Mouse (Mus musculus) hindbrain, embryonic 11.5 days (tissue): Measurements from ENCODE around the gene Arap2. TPM values are rescaled to one million over a fixed set of nuclear protein-coding genes. Genes with fewer than 3 reads are reported as not detected.

Experiments used
- ATAC-seq: fragments of 200-750 bp; cut with Nextera tagmentation; 2 replicates; pipeline ENCODE4 v1.8.0; 2017; ENCODE audit warnings: mild to moderate bottlenecking, moderate TSS enrichment, moderate library complexity; ENCODE audit not compliant: low FRiP score
- DNase-seq: peaks from one replicate; pipeline ENCODE4 v3.0.0-alpha.2; 2015; ENCODE audit warnings: low spot score
- H3K27ac ChIP-seq: fragments of 300-500 bp; sonication (generic); 2 replicates; pipeline ENCODE4 v1.5.1; 2014; ENCODE audit warnings: mild to moderate bottlenecking, low read depth, low read length
- H3K27me3 ChIP-seq: fragments of 300-500 bp; sonication (generic); 2 replicates; pipeline ENCODE4 v1.6.1; 2014; ENCODE audit warnings: mild to moderate bottlenecking, low read length, moderate library complexity, mixed read lengths; ENCODE audit not compliant: control insufficient read depth, insufficient read depth
- H3K36me3 ChIP-seq: fragments of 300-500 bp; sonication (generic); 2 replicates; pipeline ENCODE4 v1.6.1; 2014; ENCODE audit warnings: mild to moderate bottlenecking, low read length, moderate library complexity, mixed read lengths; ENCODE audit not compliant: control insufficient read depth, insufficient read depth
- H3K4me1 ChIP-seq: fragments of 300-500 bp; sonication (generic); replicated peaks from 2 replicates; pipeline ENCODE4 v1.6.1; 2014; ENCODE audit warnings: low read length, mixed read lengths; ENCODE audit not compliant: control insufficient read depth, insufficient read depth
- H3K4me2 ChIP-seq: fragments of 300-500 bp; sonication (generic); replicated peaks from 2 replicates; pipeline ENCODE4 v1.6.1; 2014; ENCODE audit warnings: mild to moderate bottlenecking, low read depth, low read length
- H3K4me3 ChIP-seq: fragments of 300-500 bp; sonication (generic); 2 replicates; pipeline ENCODE4 v1.5.1; 2014; ENCODE audit warnings: low read depth, low read length
- H3K9ac ChIP-seq: fragments of 300-500 bp; sonication (generic); 2 replicates; pipeline ENCODE4 v1.6.1; 2014; ENCODE audit warnings: low read depth, low read length
- H3K9me3 ChIP-seq: fragments of 300-500 bp; sonication (generic); 2 replicates; pipeline ENCODE4 v1.6.1; 2016; ENCODE audit warnings: low read length; ENCODE audit not compliant: control insufficient read depth
- WGBS: fragments of 180-500 bp; shearing (Covaris S2); extraction: QIAGEN DNeasy Blood & Tissue Kit; methylation state at CpG from one replicate; pipeline ENCODE4 v1.1.7; 2014; 5-methylcytosine and 5-hydroxymethylcytosine counted together
- polyA plus RNA-seq: library from polyadenylated mRNA; unstranded; fragments of >200 nt; fragmentation: Nextera tagmentation; extraction: Ambion mirVana; gene quantifications from 2 replicates; pipeline ENCODE4 v1.2.1, GENCODE M21; 2014

The Arap2 gene
- polyA plus RNA-seq, 1 experiment from 2014 or later = 2.2 TPM

DNA sequence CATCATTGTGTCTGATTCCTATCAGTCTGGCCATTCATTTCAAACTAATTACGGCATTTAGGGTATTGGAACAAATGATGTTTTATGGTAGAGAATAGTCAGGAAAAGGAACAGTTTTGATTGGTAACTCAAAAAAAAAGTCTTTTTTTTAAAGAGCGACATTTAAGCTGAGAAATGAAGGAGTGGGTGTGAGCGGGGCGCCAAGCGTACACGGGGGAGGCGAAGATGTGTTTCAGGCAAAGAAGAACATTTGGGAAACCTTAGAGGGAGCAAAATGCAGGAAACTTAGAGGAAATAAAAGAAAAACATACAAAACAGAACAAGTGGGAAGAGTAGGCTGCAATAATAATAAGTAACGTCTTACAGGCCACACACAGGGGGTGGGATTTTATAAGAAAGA lies 11.8 kb upstream of the Arap2 start:
- ATAC-seq (no peak), DNase-seq (no peak)
- no peak overlapping the region for H3K27ac ChIP-seq
- 88% methylated on average over 8 of the region's 8 CpGs for WGBS
- H3K4me3 ChIP-seq = no peak overlapping the region
- no peak overlapping the region for H3K4me2 ChIP-seq
- H3K27me3 ChIP-seq = no peaks in the 10 kb centered on the region
- no peaks in the 10 kb centered on the region for H3K4me1 ChIP-seq
- no peaks in the 10 kb centered on the region for H3K36me3 ChIP-seq
- H3K9me3 ChIP-seq = no peaks in the 10 kb centered on the region
- no peak overlapping the region for H3K9ac ChIP-seq

DNA sequence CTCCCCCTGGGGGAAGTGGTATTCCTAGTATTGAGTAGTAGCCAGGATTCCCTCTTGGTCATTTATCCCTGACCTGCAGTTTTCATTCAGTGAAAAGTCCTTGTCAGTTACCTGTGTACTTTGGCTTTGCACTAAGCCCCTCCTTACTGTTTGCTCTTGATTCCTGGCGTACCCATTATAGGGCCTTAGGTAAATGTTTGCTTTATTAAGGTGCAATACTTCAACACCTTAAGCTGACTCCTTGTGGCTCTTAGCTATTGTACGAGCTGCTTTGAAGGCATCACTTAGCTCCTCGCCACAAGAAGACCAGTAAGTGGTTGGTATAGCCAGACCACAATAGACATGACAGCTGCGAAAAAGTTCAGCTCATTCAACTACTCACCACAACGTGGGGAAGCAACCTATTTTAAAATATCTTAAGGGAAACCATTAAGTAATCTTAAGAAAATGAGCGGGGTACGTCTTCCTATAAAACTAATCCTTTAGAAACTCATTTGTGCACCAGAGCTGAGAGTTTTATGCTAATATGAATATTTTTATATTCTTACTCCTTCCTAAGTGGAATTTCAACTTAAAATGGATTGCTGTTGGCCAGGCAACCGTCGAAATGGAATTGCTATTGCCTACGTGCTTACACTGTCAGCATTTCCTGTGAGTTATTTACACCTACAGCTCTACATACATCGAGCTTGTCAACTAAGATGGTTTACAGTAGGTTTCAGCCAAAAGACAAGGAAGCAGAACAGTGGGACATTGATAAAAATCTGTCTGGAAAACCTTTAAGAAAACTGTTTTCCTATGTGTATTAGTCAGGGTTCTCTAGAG lies 6.0 kb upstream of the Arap2 start:
- H3K4me2 ChIP-seq = no peak overlapping the region
- no peak overlapping the region for H3K27ac ChIP-seq
- H3K36me3 ChIP-seq = no peaks in the 10 kb centered on the region
- WGBS = 90% methylated on average over 11 of the region's 11 CpGs
- no peak for ATAC-seq
- H3K4me1 ChIP-seq = no peaks in the 10 kb centered on the region
- no peak overlapping the region for H3K9ac ChIP-seq
- H3K9me3 ChIP-seq = no peaks in the 10 kb centered on the region
- DNase-seq = no peak
- H3K4me3 ChIP-seq = no peak overlapping the region
- no peaks in the 10 kb centered on the region for H3K27me3 ChIP-seq

DNA sequence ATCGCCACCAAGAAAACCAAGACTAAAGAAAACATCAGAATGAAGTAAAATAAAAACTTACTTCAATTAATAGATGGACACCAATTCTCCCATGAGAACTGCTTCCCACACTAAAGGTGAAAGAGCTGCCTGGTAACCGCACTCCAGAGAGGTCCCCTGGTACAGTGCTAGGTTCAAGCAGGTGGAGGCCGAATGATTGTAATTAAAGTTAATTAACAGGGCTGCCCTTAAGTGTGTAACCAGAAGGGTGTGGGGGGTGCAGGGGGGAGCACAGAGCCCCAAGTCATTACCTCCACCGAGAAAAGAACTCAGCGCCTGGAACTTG lies 538 bp downstream of the Arap2 start:
- no peaks in the 10 kb centered on the region for H3K4me1 ChIP-seq
- H3K9ac ChIP-seq = peak overlapping the region; percentile 63; the same call in 1 of the 2 replicates
- WGBS = 22% methylated on average over 5 of the region's 5 CpGs
- no peaks in the 10 kb centered on the region for H3K9me3 ChIP-seq
- H3K27ac ChIP-seq = no peak overlapping the region
- H3K4me2 ChIP-seq = peak overlapping the region; percentile 83
- no peaks in the 10 kb centered on the region for H3K36me3 ChIP-seq
- peak overlapping the region; percentile 61 for H3K4me3 ChIP-seq
- no peaks in the 10 kb centered on the region for H3K27me3 ChIP-seq
- ATAC-seq = peak; percentile 63; the same call in 1 of the 2 replicates
- DNase-seq = no peak

DNA sequence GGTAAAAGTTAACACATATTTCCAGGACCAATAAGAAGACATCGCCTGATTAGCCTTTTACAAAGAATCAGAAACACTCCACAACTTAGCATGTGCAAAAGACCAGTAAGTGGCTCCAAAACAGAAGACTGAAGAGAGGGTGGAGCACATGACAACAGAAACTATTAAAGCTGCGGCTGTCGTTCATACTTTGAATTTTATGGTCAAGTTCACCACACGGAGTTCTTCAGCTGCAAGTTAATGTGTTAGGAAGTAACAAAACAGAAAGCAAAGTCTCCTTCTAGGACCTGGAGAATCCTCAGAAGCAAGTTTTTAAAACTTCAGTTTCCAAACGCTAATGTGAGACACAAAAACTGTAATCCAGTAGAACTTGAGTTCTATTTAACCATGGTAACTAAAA lies 1.8 kb downstream of the Arap2 start:
- Histone ChIP-seq H3K4me1 (no peaks in the 10 kb centered on the region), H3K4me2 (no peak overlapping the region), H3K36me3 (no peaks in the 10 kb centered on the region), H3K27me3 (no peaks in the 10 kb centered on the region), H3K9me3 (no peaks in the 10 kb centered on the region), H3K9ac (no peak overlapping the region), H3K4me3 (no peak overlapping the region), H3K27ac (no peak overlapping the region)
- WGBS = 77% methylated on average over 5 of the region's 5 CpGs
- DNase-seq = peak; percentile 1
- no peak for ATAC-seq

DNA sequence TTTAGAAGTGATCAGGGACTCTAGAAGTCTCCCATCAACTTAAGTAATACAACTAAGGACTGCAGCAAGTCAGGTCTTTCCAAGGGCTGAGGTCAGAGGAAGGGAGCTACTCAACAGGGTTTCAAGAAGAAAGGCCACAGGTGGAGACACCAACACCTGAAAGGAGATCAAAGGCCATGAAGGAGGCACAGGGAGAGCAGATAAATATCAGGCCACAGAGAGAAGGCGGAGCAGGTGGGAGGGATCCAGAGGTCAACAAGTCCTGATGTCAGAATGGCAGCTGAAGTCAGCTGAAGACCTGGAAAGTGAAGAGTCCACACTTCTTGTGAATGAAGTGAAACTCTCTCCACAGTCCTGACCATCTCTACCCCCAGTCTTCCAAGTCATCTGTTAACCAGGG lies 2.9 kb downstream of the Arap2 start:
- ATAC-seq = no peak
- no peak for DNase-seq
- Histone ChIP-seq H3K4me1 (no peaks in the 10 kb centered on the region), H3K4me3 (no peak overlapping the region), H3K27me3 (no peaks in the 10 kb centered on the region), H3K4me2 (no peak overlapping the region), H3K36me3 (no peaks in the 10 kb centered on the region), H3K9ac (no peak overlapping the region), H3K27ac (no peak overlapping the region), H3K9me3 (no peaks in the 10 kb centered on the region)
- 81% methylated on average over 1 of the region's 1 CpGs for WGBS

DNA sequence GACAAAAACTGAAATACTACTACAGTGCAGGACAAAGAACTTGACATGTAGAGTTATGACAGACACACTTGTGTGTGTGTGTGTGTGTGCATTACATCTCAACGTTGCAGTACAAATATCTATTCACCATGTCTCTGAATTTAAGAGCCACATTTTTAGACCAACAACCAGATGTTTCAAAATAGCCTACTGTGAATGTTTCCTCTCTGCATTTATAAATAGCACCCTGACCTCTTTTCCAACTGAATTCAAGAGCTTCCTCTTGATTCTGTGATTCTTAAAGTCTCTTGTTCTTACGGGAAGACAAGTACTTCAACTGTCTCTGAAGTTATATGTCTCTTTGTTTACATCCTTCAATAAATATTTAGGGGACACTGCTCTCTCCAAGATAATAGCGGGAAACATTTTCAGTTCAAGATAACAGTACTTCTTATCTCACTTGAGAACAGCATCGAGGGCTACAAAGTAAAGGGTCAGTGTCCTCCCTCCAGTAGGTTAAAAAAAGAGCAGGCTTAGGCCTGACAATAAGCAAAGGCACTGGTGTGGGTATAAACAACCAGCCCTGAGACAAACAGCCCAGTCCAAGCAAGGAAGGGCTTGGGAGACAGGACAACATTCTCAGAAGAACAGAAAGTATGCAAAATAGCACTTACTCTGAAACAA lies 3.5 kb downstream of the Arap2 start:
- 76% methylated on average over 4 of the region's 4 CpGs for WGBS
- Histone ChIP-seq H3K27me3 (no peaks in the 10 kb centered on the region), H3K4me3 (no peak overlapping the region), H3K4me1 (no peaks in the 10 kb centered on the region), H3K9me3 (no peaks in the 10 kb centered on the region), H3K4me2 (no peak overlapping the region), H3K36me3 (no peaks in the 10 kb centered on the region), H3K27ac (no peak overlapping the region), H3K9ac (no peak overlapping the region)
- DNase-seq = no peak
- ATAC-seq = no peak

DNA sequence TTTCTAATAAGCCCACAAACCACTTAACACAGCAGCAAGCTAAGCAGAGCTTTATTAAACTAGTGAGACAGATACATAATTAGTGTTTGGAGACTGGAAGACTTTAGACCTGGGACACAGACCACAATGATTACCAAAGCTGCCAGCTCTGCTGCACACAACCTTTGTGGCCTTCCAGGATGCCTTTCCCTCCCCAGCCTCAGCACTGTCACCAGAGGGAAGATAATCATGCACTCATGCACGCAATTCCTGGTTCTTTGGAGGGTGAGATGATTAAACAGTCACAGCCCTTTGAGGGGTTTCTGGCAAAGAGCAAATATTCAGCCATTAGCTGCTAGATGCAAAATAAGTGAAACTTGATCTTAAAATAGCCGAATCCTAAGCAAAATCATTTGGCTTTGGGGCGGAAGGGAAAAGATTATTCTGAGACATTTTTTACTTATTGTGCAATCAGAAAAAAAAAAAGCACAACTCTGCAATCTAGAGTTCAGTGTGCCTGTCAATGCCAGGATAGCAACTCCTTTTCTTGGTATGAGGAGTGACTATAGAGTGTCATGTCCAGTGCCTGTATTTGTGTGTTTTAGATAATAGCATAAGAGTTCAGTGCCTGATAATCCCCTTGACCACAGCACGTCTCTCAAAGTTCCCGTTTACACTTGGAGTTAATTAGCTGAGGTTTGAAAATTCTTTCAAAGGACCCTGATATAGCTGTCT lies 5.0 kb downstream of the Arap2 start:
- Histone ChIP-seq H3K27ac (no peak overlapping the region), H3K4me1 (no peaks in the 10 kb centered on the region), H3K4me3 (no peak overlapping the region), H3K9ac (no peak overlapping the region), H3K9me3 (no peaks in the 10 kb centered on the region), H3K4me2 (no peak overlapping the region), H3K36me3 (no peaks in the 10 kb centered on the region), H3K27me3 (no peaks in the 10 kb centered on the region)
- no peak for DNase-seq
- WGBS = 73% methylated on average over 5 of the region's 5 CpGs
- ATAC-seq = no peak

DNA sequence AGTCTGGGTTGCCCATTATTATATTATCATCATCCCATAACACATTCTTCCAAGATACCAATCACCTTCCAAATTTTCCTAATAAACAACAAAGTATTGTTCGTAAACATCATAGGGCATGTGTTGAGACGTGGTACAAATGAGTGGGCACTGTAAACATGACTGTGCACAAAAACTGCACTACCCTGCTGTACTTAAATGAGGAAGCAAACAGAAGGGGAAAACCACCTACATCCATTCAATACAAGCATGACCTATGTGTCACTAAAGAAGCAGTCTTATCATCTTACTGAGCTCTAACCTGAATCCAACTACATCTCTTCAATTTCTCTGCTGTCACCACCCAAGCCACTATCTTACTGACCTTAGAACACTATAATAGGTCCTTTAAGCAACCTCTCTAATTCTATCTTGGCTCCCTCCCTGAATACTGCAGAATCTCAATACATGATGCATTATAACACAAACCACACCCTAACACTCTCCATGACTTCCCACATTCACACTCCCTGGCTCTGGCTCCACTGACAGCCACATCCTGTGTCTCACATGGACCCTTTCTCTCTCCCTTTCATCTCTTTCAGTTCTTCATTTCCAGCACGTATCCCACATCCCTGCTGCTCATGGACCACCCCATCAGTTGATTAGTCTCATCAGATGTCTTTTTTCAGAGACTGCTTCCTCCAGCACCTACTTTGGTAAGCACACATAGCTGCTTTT lies 10.0 kb downstream of the Arap2 start:
- WGBS = 87% methylated on average over 3 of the region's 3 CpGs

More for the DNA sequence above, 10.0 kb downstream of the Arap2 start:
- Histone ChIP-seq H3K9me3 (no peaks in the 10 kb centered on the region), H3K36me3 (no peaks in the 10 kb centered on the region), H3K4me3 (no peak overlapping the region), H3K4me2 (no peak overlapping the region), H3K27ac (no peak overlapping the region), H3K27me3 (no peaks in the 10 kb centered on the region), H3K9ac (no peak overlapping the region), H3K4me1 (no peaks in the 10 kb centered on the region)
- DNase-seq = no peak
- no peak for ATAC-seq
